Mouse (Mus musculus): ENCODE measurements at regions not wholly inside any gene's neighbourhood (a gene's known extent, or its start where the extent isn't known, plus 50 kb on each side); places are given as distances from the start of the nearest gene placed in this dataset.

- peak; percentile 27 to 42; a peak in 1 of 4 replicates for ATAC-seq (replicated peaks in 1 of 2; ENCODE audit: insufficient read depth in 1 of 2, low FRiP score in 2 of 2, low TSS enrichment in 1 of 2, low read depth in 1 of 2, poor library complexity in 2 of 2, severe bottlenecking in 2 of 2)
These were observed 670.4 kb upstream of the Cdh12 start for GRCm38 (mm10) chr15:19778651-19779050.

GRCm38 (mm10) chr15:19783883-19784282 is 665.2 kb upstream of the Cdh12 start:
- no peak for ATAC-seq (replicated peaks in 1 of 2; ENCODE audit: insufficient read depth in 1 of 2, low FRiP score in 2 of 2, low TSS enrichment in 1 of 2, low read depth in 1 of 2, poor library complexity in 2 of 2, severe bottlenecking in 2 of 2)

- ATAC-seq (replicated peaks in 1 of 2; ENCODE audit: insufficient read depth in 1 of 2, low FRiP score in 2 of 2, low TSS enrichment in 1 of 2, low read depth in 1 of 2, poor library complexity in 2 of 2, severe bottlenecking in 2 of 2) = no peak
These were observed 642.1 kb upstream of the Cdh12 start for GRCm38 (mm10) chr15:19806994-19807393.

GRCm38 (mm10) chr15:19813647-19814046 is 635.4 kb upstream of the Cdh12 start:
- no peak for ATAC-seq (replicated peaks in 1 of 2; ENCODE audit: insufficient read depth in 1 of 2, low FRiP score in 2 of 2, low TSS enrichment in 1 of 2, low read depth in 1 of 2, poor library complexity in 2 of 2, severe bottlenecking in 2 of 2)

- peak; percentile 54 to 72; a peak in 2 of 4 replicates for ATAC-seq (replicated peaks in 1 of 2; ENCODE audit: insufficient read depth in 1 of 2, low FRiP score in 2 of 2, low TSS enrichment in 1 of 2, low read depth in 1 of 2, poor library complexity in 2 of 2, severe bottlenecking in 2 of 2)
These were observed 592.0 kb upstream of the Cdh12 start for GRCm38 (mm10) chr15:19856892-19857655.

- ATAC-seq (replicated peaks in 1 of 2; ENCODE audit: insufficient read depth in 1 of 2, low FRiP score in 2 of 2, low TSS enrichment in 1 of 2, low read depth in 1 of 2, poor library complexity in 2 of 2, severe bottlenecking in 2 of 2) = peak; percentile 96
These were observed 591.4 kb upstream of the Cdh12 start for GRCm38 (mm10) chr15:19857656-19858006.

- ATAC-seq (replicated peaks in 1 of 2; ENCODE audit: insufficient read depth in 1 of 2, low FRiP score in 2 of 2, low TSS enrichment in 1 of 2, low read depth in 1 of 2, poor library complexity in 2 of 2, severe bottlenecking in 2 of 2) = no peak
These were observed 590.4 kb upstream of the Cdh12 start for GRCm38 (mm10) chr15:19858668-19859067.

- no peak for ATAC-seq (replicated peaks in 1 of 2; ENCODE audit: insufficient read depth in 1 of 2, low FRiP score in 2 of 2, low TSS enrichment in 1 of 2, low read depth in 1 of 2, poor library complexity in 2 of 2, severe bottlenecking in 2 of 2)
These were observed 585.1 kb upstream of the Cdh12 start for GRCm38 (mm10) chr15:19863979-19864378.

GRCm38 (mm10) chr15:19866559-19866958 is 582.5 kb upstream of the Cdh12 start:
- ATAC-seq (replicated peaks in 1 of 2; ENCODE audit: insufficient read depth in 1 of 2, low FRiP score in 2 of 2, low TSS enrichment in 1 of 2, low read depth in 1 of 2, poor library complexity in 2 of 2, severe bottlenecking in 2 of 2) = no peak

GRCm38 (mm10) chr15:19869041-19869440 is 580.0 kb upstream of the Cdh12 start:
- no peak; a peak in 1 of 4 replicates for ATAC-seq (replicated peaks in 1 of 2; ENCODE audit: insufficient read depth in 1 of 2, low FRiP score in 2 of 2, low TSS enrichment in 1 of 2, low read depth in 1 of 2, poor library complexity in 2 of 2, severe bottlenecking in 2 of 2)

- ATAC-seq (replicated peaks in 1 of 2; ENCODE audit: insufficient read depth in 1 of 2, low FRiP score in 2 of 2, low TSS enrichment in 1 of 2, low read depth in 1 of 2, poor library complexity in 2 of 2, severe bottlenecking in 2 of 2) = no peak
These were observed 576.5 kb upstream of the Cdh12 start for GRCm38 (mm10) chr15:19872611-19873010.
